In the genomic region with DNA sequence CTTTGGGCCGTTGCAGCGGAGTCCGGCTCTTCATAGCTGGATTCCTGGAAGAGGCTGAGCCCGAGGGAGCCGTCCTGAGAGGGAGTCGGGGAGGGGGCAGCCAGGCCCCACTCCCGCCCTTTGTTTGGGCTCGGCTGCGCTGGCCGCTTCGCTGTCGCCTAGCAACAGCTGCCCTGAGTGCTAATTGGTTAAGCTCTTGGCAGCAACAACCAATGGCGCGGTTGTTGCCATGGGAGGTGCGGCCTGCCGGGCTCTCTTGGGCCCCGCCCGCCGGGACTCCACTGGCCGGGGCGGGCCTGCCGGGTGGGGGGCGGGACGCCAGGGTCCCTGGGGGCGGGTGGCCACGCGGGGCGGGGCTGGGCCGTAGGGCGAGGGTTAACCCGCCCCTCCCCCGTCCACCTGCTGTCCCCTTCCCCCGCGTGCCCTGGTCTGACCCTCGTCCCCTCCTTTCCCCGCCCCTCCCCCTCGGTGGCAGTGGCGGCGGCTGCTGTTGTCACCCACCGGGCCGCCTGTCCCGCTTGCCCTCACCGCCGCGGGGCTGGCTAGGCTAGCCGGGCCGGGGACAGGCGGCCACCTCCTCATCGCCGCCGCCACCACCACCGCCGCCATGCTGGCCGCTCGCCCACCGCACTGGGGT, we compare ENCODE assay signal across 7 mouse cellular contexts. TPM values are rescaled to one million over a fixed set of nuclear protein-coding genes. Genes with fewer than 3 reads are reported as not detected.
DNase-seq lines count a peak whose midpoint lies in the region; ATAC-seq lines count a peak whose summit lies in the region.

No protein-coding gene starts in this region.

- peaks cover 75% of the 10 kb centered on the region for H3K36me3 ChIP-seq in embryonic facial prominence, embryonic 12.5 days
- peaks cover 36% of the 10 kb centered on the region for H3K36me3 ChIP-seq in limb, embryonic 11.5 days (ENCODE audit: control insufficient read depth, insufficient read depth, low read length)
- peaks cover 75% of the 10 kb centered on the region for H3K36me3 ChIP-seq in midbrain, embryonic 14.5 days (ENCODE audit: control insufficient read depth, insufficient read depth, low read length)

- no peaks in the 10 kb centered on the region for H3K9me3 ChIP-seq in embryonic facial prominence, embryonic 12.5 days
- H3K9me3 ChIP-seq in limb, embryonic 11.5 days (ENCODE audit: control insufficient read depth, low read length), result no peaks in the 10 kb centered on the region
- H3K9me3 ChIP-seq in midbrain, embryonic 14.5 days (ENCODE audit: control insufficient read depth, low read length), result no peaks in the 10 kb centered on the region

- peak overlapping the region; percentile 86 for H3K27ac ChIP-seq in embryonic facial prominence, embryonic 12.5 days
- H3K27ac ChIP-seq in limb, embryonic 11.5 days (replicated peaks; ENCODE audit: low read depth, low read length), result peak overlapping the region; percentile 91
- H3K27ac ChIP-seq in midbrain, embryonic 14.5 days (replicated peaks; ENCODE audit: low read depth, low read length), result peak overlapping the region; percentile 98

- peak; percentile 90 for ATAC-seq in embryonic facial prominence, embryonic 12.5 days (ENCODE audit: insufficient number of reproducible peaks, insufficient read depth, low FRiP score, low TSS enrichment)
- ATAC-seq in limb, embryonic 11.5 days (ENCODE audit: insufficient number of reproducible peaks, low FRiP score, low TSS enrichment, low read depth), result peak; percentile 95
- peak; percentile 94 for ATAC-seq in midbrain, embryonic 14.5 days (ENCODE audit: low FRiP score, low TSS enrichment)

- H3K27me3 ChIP-seq in embryonic facial prominence, embryonic 12.5 days, result no peaks in the 10 kb centered on the region
- H3K27me3 ChIP-seq in limb, embryonic 11.5 days (ENCODE audit: control insufficient read depth, insufficient read depth, low read length), result no peaks in the 10 kb centered on the region
- no peaks in the 10 kb centered on the region for H3K27me3 ChIP-seq in midbrain, embryonic 14.5 days (ENCODE audit: control insufficient read depth, insufficient read depth, low read length)

- H3K4me2 ChIP-seq in embryonic facial prominence, embryonic 12.5 days (replicated peaks), result peak overlapping the region; percentile 90
- peak overlapping the region; percentile 90 for H3K4me2 ChIP-seq in limb, embryonic 11.5 days (ENCODE audit: low read depth, severe bottlenecking)
- H3K4me2 ChIP-seq in midbrain, embryonic 14.5 days (ENCODE audit: low read length), result peak overlapping the region; percentile 66

- H3K9ac ChIP-seq in embryonic facial prominence, embryonic 12.5 days, result peak overlapping the region; percentile 83
- H3K9ac ChIP-seq in limb, embryonic 11.5 days (ENCODE audit: low read length), result peak overlapping the region; percentile 95
- peak overlapping the region; percentile 95 for H3K9ac ChIP-seq in midbrain, embryonic 14.5 days (replicated peaks; ENCODE audit: low read length)

- H3K4me3 ChIP-seq in embryonic facial prominence, embryonic 12.5 days, result peak overlapping the region; percentile 97
- peak overlapping the region; percentile 95 for H3K4me3 ChIP-seq in limb, embryonic 11.5 days (ENCODE audit: low read depth, low read length)
- H3K4me3 ChIP-seq in midbrain, embryonic 14.5 days (replicated peaks; ENCODE audit: low read depth, low read length), result peak overlapping the region; percentile 99

- peaks cover 13% of the 10 kb centered on the region for H3K4me1 ChIP-seq in embryonic facial prominence, embryonic 12.5 days
- peaks cover 6% of the 10 kb centered on the region; the same call in 1 of the 2 replicates for H3K4me1 ChIP-seq in limb, embryonic 11.5 days (ENCODE audit: control insufficient read depth, insufficient read depth, low read length)
- H3K4me1 ChIP-seq in midbrain, embryonic 14.5 days (ENCODE audit: control insufficient read depth, insufficient read depth, low read length), result peaks cover 9% of the 10 kb centered on the region; the same call in 1 of the 2 replicates

- 2% methylated on average over 49 of the region's 56 CpGs for WGBS in embryonic facial prominence, embryonic 12.5 days
- WGBS in limb, embryonic 11.5 days, result under 1% methylated on average over 40 of the region's 56 CpGs
- WGBS in midbrain, embryonic 14.5 days, result under 1% methylated on average over 41 of the region's 56 CpGs

- peak; percentile 93 for DNase-seq in adrenal gland, postnatal 25 days
- DNase-seq in heart, adult 11 months, result peak; percentile 100
- peak; percentile 94 for DNase-seq in kidney, adult 18-20 months
- DNase-seq in limb, embryonic 11.5 days (ENCODE audit: low spot score), result peak; percentile 92
- peak; percentile 97 for DNase-seq in midbrain, embryonic 14.5 days
- DNase-seq in spleen, adult 18-20 months, result peak; percentile 87 to 88

RNA-seq across cellular contexts. Expression of gene Dyrk1b, which starts 0.6 kb away (rescaled TPM):
- total RNA-seq in adrenal gland, postnatal 25 days (2021), result 42.3 and 46.2 TPM in 2 replicates
- polyA plus RNA-seq in embryonic facial prominence, embryonic 12.5 days (2016; fragmentation: Nextera tagmentation; extraction: Ambion mirVana), result 18.3 and 19.8 TPM in 2 replicates
- 19.2 and 20.1 TPM in 2 replicates for polyA plus RNA-seq in limb, embryonic 11.5 days (2014; fragmentation: Nextera tagmentation; extraction: Ambion mirVana)
- 13.7 and 17.3 TPM in 2 replicates for polyA plus RNA-seq in midbrain, embryonic 14.5 days (2014; fragmentation: Nextera tagmentation; extraction: Ambion mirVana)

RNA-seq across cellular contexts. Expression of gene Fbl, which starts 10.3 kb away (rescaled TPM):
- 91.9 and 107 TPM in 2 replicates for total RNA-seq in adrenal gland, postnatal 25 days (2021)
- polyA plus RNA-seq in embryonic facial prominence, embryonic 12.5 days (2016; fragmentation: Nextera tagmentation; extraction: Ambion mirVana), result 155 TPM in 2 replicates
- 55.7 and 56.1 TPM in 2 replicates for polyA plus RNA-seq in limb, embryonic 11.5 days (2014; fragmentation: Nextera tagmentation; extraction: Ambion mirVana)
- 26.2 and 36.4 TPM in 2 replicates for polyA plus RNA-seq in midbrain, embryonic 14.5 days (2014; fragmentation: Nextera tagmentation; extraction: Ambion mirVana)

RNA-seq across cellular contexts. Expression of gene 9530053A07Rik, which starts 50.6 kb away (rescaled TPM):
- not detected in 2 replicates for total RNA-seq in adrenal gland, postnatal 25 days (2021)
- polyA plus RNA-seq in embryonic facial prominence, embryonic 12.5 days (2016; fragmentation: Nextera tagmentation; extraction: Ambion mirVana), result 0.04 TPM in 2 replicates
- polyA plus RNA-seq in limb, embryonic 11.5 days (2014; fragmentation: Nextera tagmentation; extraction: Ambion mirVana), result 0.01 and 0.06 TPM in 2 replicates
- polyA plus RNA-seq in midbrain, embryonic 14.5 days (2014; fragmentation: Nextera tagmentation; extraction: Ambion mirVana), result 0.04 TPM in 2 replicates

Comparison
In these comparisons a context has a peak if more than half of its experiments do, and no peak if none do; other contexts are left out.
1. Peak in every context shown above with its lines: DNase-seq, ATAC-seq, H3K4me3 ChIP-seq and H3K27ac ChIP-seq.